Mouse (Mus musculus): ENCODE measurements around the gene 6820408C15Rik. TPM values are rescaled to one million over a fixed set of nuclear protein-coding genes. Genes with fewer than 3 reads are reported as not detected.
"Not testable (repeated sequence)": the region's sequence is repeated elsewhere in the genome, so short reads cannot be mapped to it uniquely, and the experiment has no call there.

The 6820408C15Rik gene
- polyA plus RNA-seq, 1 experiment from 2014 or later, result 0.61 TPM

GRCm38 (mm10) chr2:152413765-152414584, 1.4 kb upstream of the 6820408C15Rik start:
- peaks cover 49% of the 10 kb centered on the region for H3K4me1 ChIP-seq
- H3K36me3 ChIP-seq, result peaks cover 5% of the 10 kb centered on the region; the same call in 1 of the 2 replicates
- WGBS, result under 1% methylated on average over 86 of the region's 86 CpGs
- peak overlapping the region; percentile 93 for H3K4me3 ChIP-seq
- H3K9me3 ChIP-seq (replicated peaks), result no peaks in the 10 kb centered on the region
- H3K27me3 ChIP-seq (ENCODE audit: low read depth, poor library complexity, severe bottlenecking), result no peaks in the 10 kb centered on the region
- H3K27ac ChIP-seq, result peak overlapping the region; percentile 99
- peak; percentile 76 for DNase-seq (ENCODE audit: low spot score)

- H3K27me3 ChIP-seq (ENCODE audit: low read depth, poor library complexity, severe bottlenecking), result no peaks in the 10 kb centered on the region
- DNase-seq (ENCODE audit: low spot score), result peak; percentile 94
- WGBS, result under 1% methylated on average over 65 of the region's 65 CpGs
- peak within 1 kb of the TSS; percentile 93 for H3K4me3 ChIP-seq
- peaks cover 44% of the 10 kb centered on the region for H3K4me1 ChIP-seq
- peak within 1 kb of the TSS; percentile 99 for H3K27ac ChIP-seq
- peaks cover 5% of the 10 kb centered on the region; the same call in 1 of the 2 replicates for H3K36me3 ChIP-seq
- no peaks in the 10 kb centered on the region for H3K9me3 ChIP-seq (replicated peaks)
These were observed 709 bp upstream of the 6820408C15Rik start, which contains the start of gene Zcchc3 for GRCm38 (mm10) chr2:152414591-152415165. Zcchc3 (minus strand) TSS chr2:152415027.

DNA sequence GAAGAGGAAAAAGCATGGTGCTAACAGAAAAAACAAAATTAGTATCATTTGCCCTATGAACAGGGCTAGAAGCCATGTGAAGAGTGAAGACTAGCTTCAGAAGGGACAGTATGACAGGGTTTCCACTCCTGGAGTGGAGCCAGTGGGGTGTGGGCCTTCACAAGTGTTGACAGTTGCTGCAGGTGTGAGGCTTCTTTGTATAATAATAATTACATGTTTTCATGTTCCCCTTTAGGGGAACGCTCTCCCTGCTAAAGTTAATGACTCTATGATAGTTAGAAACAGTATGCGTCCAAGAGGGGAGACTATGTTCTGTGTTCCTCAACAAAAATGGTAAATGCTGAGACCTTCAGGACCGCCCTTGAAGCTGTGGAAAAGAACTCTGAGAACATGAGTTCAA, 399 bp downstream of the 6820408C15Rik start:
- no peaks in the 10 kb centered on the region for H3K27me3 ChIP-seq (ENCODE audit: low read depth, poor library complexity, severe bottlenecking)
- H3K4me1 ChIP-seq, result peaks cover 33% of the 10 kb centered on the region
- peak overlapping the region; percentile 99 for H3K27ac ChIP-seq
- H3K9me3 ChIP-seq (replicated peaks), result no peaks in the 10 kb centered on the region
- H3K36me3 ChIP-seq, result peaks cover 5% of the 10 kb centered on the region; the same call in 1 of the 2 replicates
- no peak for DNase-seq (ENCODE audit: low spot score)
- peak overlapping the region; percentile 93; the same call in 1 of the 2 replicates for H3K4me3 ChIP-seq
- WGBS, result 94% methylated on average over 3 of the region's 3 CpGs

GRCm38 (mm10) chr2:152427493-152427892, 12.1 kb downstream of the 6820408C15Rik start:
- WGBS, result 12% methylated on average over 12 of the region's 12 CpGs
- peak; percentile 32 for DNase-seq (ENCODE audit: low spot score)
- peaks cover 8% of the 10 kb centered on the region for H3K4me1 ChIP-seq

DNA sequence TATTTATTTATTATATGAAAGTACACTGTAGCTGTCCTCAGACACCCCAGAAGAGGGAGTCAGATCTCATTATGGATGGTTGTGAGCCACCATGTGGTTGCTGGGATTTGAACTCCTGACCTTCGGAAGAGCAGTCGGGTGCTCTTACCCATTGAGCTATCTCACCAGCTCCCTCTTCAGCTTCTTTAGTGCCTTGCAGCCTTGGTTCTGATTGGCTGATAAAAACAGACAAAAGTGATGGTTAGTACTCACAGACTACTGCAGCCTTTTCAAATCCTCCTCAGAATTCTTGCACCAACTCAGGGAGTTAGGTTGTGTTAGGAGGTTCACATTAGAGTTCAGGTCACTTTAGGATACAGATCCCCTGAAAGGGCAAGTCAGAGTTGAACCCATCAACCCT, 13.1 kb downstream of the 6820408C15Rik start:
- not testable (repeated sequence) for H3K27ac ChIP-seq; H3K9me3 ChIP-seq (replicated peaks); DNase-seq (ENCODE audit: low spot score); H3K36me3 ChIP-seq; H3K4me3 ChIP-seq; H3K4me1 ChIP-seq; H3K27me3 ChIP-seq (ENCODE audit: low read depth, poor library complexity, severe bottlenecking)
- WGBS, result 87% methylated on average over 2 of the region's 2 CpGs

More at GRCm38 (mm10) chr2:152427493-152427892, 12.1 kb downstream of the 6820408C15Rik start:
- no peaks in the 10 kb centered on the region for H3K36me3 ChIP-seq
- H3K27ac ChIP-seq, result no peak overlapping the region
- H3K4me3 ChIP-seq, result peak overlapping the region; percentile 13
- H3K27me3 ChIP-seq (ENCODE audit: low read depth, poor library complexity, severe bottlenecking), result peaks cover 4% of the 10 kb centered on the region; the same call in 1 of the 2 replicates
- H3K9me3 ChIP-seq (replicated peaks), result no peaks in the 10 kb centered on the region

DNA sequence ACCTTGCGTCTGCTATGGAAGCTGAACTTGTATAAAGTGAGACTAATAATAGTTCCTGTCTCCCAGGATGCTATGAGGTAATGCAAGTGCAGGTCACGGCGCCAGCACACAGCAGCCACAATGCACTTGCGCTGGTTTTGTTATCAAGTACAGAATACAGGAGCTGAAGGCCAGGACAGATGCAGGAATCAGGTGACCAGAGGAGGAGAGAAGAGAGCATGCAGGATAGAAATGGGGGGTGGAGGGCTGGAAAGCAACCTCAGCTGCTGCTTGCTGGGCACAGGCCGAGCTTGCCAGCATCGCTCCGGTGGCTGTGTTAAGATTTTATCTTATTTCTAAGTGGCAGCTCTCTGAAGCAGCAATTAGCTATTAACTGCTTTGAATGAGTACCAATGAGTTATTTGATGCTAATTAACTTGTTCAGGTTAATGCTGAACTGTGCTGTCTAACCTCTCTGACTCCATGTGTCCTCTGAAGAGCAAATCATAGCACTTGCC, 21.1 kb downstream of the 6820408C15Rik start:
- Histone ChIP-seq H3K36me3 (no peaks in the 10 kb centered on the region), H3K9me3 (replicated peaks) (no peaks in the 10 kb centered on the region), H3K4me3 (no peak overlapping the region), H3K27me3 (ENCODE audit: low read depth, poor library complexity, severe bottlenecking) (0 out of 2 replicates have a peak, but pooled peaks cover 4% of the 10 kb centered on the region), H3K27ac (no peak overlapping the region), H3K4me1 (peaks cover 13% of the 10 kb centered on the region)
- peak; percentile 28 for DNase-seq (ENCODE audit: low spot score)
- 88% methylated on average over 7 of the region's 7 CpGs for WGBS

DNA sequence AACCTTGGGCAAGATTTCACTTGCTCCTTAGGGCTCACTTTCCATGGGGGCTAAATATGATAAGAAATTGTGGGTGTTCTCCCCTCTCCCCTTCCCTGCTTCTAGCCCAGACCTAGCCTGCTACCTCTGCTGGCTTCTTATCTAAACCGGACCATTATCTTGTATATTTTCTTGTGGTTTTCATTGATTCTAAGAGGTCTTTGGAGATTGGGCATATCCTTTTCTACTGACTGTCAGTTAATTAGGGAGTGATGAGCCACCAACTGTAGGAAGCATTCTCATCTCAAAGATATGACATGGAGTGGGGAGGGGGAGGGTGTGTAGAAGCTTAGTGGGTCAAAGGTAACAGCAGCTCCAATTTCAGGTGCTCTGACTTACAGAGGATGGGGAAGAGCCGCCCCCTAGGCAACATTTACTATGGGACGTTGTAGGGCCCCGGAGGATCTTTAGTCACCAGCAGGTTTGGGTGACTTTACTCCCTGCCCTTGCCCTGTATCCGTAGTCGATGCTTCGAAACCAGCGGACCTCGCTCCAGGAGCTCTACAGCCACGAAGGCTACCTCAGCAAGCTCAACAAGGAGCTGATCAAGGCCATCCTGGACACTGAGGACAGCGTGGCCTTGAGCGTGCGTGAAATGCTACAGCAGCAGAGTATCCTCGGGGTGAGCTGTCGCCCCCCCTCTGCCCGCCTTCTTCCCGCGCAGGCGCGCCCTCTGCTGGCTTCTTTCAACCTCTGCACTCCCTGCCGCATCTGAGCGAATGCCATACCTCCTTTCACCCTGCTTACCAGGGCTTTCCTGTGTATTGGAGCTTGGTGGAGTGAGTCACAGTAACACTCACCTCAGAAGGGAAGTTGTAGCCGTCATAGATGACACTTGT, 21.8 kb downstream of the 6820408C15Rik start:
- peak; percentile 92 for DNase-seq (ENCODE audit: low spot score)
- Histone ChIP-seq H3K27ac (peak overlapping the region; percentile 79), H3K4me1 (peaks cover 13% of the 10 kb centered on the region), H3K9me3 (replicated peaks) (no peaks in the 10 kb centered on the region), H3K27me3 (ENCODE audit: low read depth, poor library complexity, severe bottlenecking) (0 out of 2 replicates have a peak, but pooled peaks cover 4% of the 10 kb centered on the region), H3K4me3 (peak overlapping the region; percentile 53), H3K36me3 (no peaks in the 10 kb centered on the region)
- WGBS, result 3% methylated on average over 23 of the region's 23 CpGs

DNA sequence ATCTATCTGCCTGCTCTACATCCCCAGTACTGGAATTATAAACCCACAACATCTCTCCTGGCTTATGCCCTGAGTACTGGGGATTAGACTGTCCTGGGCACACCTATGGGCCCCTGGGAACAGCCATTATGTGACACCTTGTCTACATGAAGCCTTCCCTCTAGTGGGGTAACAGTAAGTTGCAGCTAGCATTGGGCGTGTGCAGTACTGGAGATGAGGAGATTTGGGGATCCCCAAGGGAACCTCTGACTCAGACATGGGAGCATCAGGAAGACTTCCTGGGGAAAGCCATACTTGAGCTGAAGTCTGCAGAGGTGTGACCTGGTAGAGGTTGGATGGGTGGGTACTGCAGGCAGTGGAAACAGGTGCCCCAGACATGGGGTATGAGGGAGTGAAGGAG, 23.6 kb downstream of the 6820408C15Rik start:
- no peak for DNase-seq (ENCODE audit: low spot score)
- WGBS, result 62% methylated on average over 1 of the region's 1 CpGs
- no peaks in the 10 kb centered on the region for H3K9me3 ChIP-seq (replicated peaks)
- no peaks in the 10 kb centered on the region for H3K36me3 ChIP-seq
- H3K4me3 ChIP-seq, result no peak overlapping the region
- 0 out of 2 replicates have a peak, but pooled peaks cover 4% of the 10 kb centered on the region for H3K27me3 ChIP-seq (ENCODE audit: low read depth, poor library complexity, severe bottlenecking)
- peaks cover 10% of the 10 kb centered on the region for H3K4me1 ChIP-seq
- no peak overlapping the region for H3K27ac ChIP-seq

GRCm38 (mm10) chr2:152439833-152440232, 24.4 kb downstream of the 6820408C15Rik start:
- H3K4me3 ChIP-seq, result no peak overlapping the region
- H3K36me3 ChIP-seq, result no peaks in the 10 kb centered on the region
- H3K27me3 ChIP-seq (ENCODE audit: low read depth, poor library complexity, severe bottlenecking), result 0 out of 2 replicates have a peak, but pooled peaks cover 4% of the 10 kb centered on the region
- no peak for DNase-seq (ENCODE audit: low spot score)
- H3K4me1 ChIP-seq, result peaks cover 10% of the 10 kb centered on the region
- 82% methylated on average over 2 of the region's 2 CpGs for WGBS
- no peak overlapping the region for H3K27ac ChIP-seq
- H3K9me3 ChIP-seq (replicated peaks), result no peaks in the 10 kb centered on the region

GRCm38 (mm10) chr2:152442322-152442721, 26.9 kb downstream of the 6820408C15Rik start:
- WGBS, result 81% methylated on average over 4 of the region's 4 CpGs
- Histone ChIP-seq H3K27me3 (ENCODE audit: low read depth, poor library complexity, severe bottlenecking) (no peaks in the 10 kb centered on the region), H3K4me1 (peaks cover 4% of the 10 kb centered on the region)

DNA sequence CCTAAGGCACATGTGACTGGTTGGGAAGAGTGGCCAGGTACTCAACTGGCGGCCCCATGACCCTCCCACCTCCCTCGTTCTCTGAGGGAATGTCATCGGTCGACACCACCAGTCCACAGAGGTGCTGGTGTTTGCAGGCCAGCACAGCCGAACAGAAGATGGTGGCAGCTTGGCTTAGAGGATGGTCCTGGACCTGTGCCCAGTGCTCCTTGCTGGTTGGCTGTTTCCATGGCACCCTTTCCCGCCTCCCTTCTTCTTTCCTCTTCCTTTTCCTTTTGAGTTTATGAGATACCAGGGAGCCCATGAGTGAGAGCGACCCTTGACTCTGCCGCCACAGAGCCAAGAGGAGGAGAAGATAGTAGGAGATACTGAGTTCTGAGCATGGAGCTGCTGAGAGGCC, 27.9 kb downstream of the 6820408C15Rik start:
- H3K36me3 ChIP-seq, result no peaks in the 10 kb centered on the region
- no peaks in the 10 kb centered on the region for H3K9me3 ChIP-seq (replicated peaks)
- no peak for DNase-seq (ENCODE audit: low spot score)
- H3K27me3 ChIP-seq (ENCODE audit: low read depth, poor library complexity, severe bottlenecking), result no peaks in the 10 kb centered on the region
- H3K27ac ChIP-seq, result no peak overlapping the region
- peaks cover 7% of the 10 kb centered on the region for H3K4me1 ChIP-seq
- no peak overlapping the region for H3K4me3 ChIP-seq
- WGBS, result 93% methylated on average over 8 of the region's 8 CpGs

More at GRCm38 (mm10) chr2:152442322-152442721, 26.9 kb downstream of the 6820408C15Rik start:
- H3K9me3 ChIP-seq (replicated peaks), result no peaks in the 10 kb centered on the region
- no peaks in the 10 kb centered on the region for H3K36me3 ChIP-seq
- DNase-seq (ENCODE audit: low spot score), result no peak
- no peak overlapping the region for H3K27ac ChIP-seq
- no peak overlapping the region for H3K4me3 ChIP-seq

DNA sequence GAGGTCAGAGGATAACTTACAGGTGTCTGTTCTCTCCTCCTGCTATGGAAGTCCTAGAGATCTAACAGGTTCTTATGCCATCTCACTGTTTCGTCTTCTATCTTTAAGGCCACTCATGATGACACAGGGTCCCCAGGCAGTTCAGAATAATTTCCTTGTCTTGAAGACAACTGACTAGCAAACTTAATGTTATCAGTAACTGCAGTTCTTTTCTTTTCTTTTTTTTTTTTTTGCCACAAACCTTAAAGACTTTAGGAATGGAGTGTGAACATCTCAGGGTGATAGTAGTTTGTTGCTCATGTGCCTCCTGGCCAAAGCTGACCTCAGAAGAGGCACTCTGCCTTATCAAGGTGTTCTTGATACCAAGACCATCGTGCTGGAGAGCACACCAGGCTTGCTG, 31.3 kb downstream of the 6820408C15Rik start:
- Histone ChIP-seq H3K27me3 (ENCODE audit: low read depth, poor library complexity, severe bottlenecking) (no peaks in the 10 kb centered on the region), H3K4me3 (no peak overlapping the region), H3K4me1 (peaks cover 12% of the 10 kb centered on the region), H3K9me3 (replicated peaks) (no peaks in the 10 kb centered on the region), H3K36me3 (no peaks in the 10 kb centered on the region), H3K27ac (no peak overlapping the region)
- 67% methylated on average over 2 of the region's 2 CpGs for WGBS
- DNase-seq (ENCODE audit: low spot score), result no peak

Data from limb, embryonic 10.5 days (tissue).